Mouse (Mus musculus): ENCODE measurements around the gene Pdcd6ip. TPM values are rescaled to one million over a fixed set of nuclear protein-coding genes. Genes with fewer than 3 reads are reported as not detected.

Pdcd6ip gene
- total RNA-seq, 2 experiments from 2014 or later: 168 to 194 TPM

GRCm38 (mm10) chr9:113628780-113629179, 79.3 kb downstream of the Pdcd6ip start:
- no peak for DNase-seq (ENCODE audit: low spot score in 2 of 2)

GRCm38 (mm10) chr9:113626730-113627129, 81.3 kb downstream of the Pdcd6ip start:
- DNase-seq (ENCODE audit: low spot score in 2 of 2): no peak

GRCm38 (mm10) chr9:113624086-113624485, 84.0 kb downstream of the Pdcd6ip start:
- DNase-seq (ENCODE audit: low spot score in 2 of 2): no peak

GRCm38 (mm10) chr9:113617081-113617480, 91.0 kb downstream of the Pdcd6ip start:
- no peak for DNase-seq (ENCODE audit: low spot score in 2 of 2)

- no peak for DNase-seq (ENCODE audit: low spot score in 2 of 2)
These were observed 97.3 kb downstream of the Pdcd6ip start for GRCm38 (mm10) chr9:113610776-113611175.

GRCm38 (mm10) chr9:113602140-113602539, 105.9 kb downstream of the Pdcd6ip start:
- no peak for DNase-seq (ENCODE audit: low spot score in 2 of 2)

Other genes with a start within 250 kb of the Pdcd6ip start
- 100 to 1,000 TPM; 147 to 243 TPM for gene Clasp2, start 33.2 kb upstream of the Pdcd6ip start, total RNA-seq (2021)
- gene Ubp1, start 222.7 kb upstream of the Pdcd6ip start, total RNA-seq (2021): 10 to 100 TPM; 47.0 to 65.1 TPM

Measured in adrenal gland, adult 18-20 months (tissue).